Mouse (Mus musculus) heart, postnatal 0 days (tissue): Measurements from ENCODE around the gene Rpp25l.

Experiments
- CTCF ChIP-seq: IDR thresholded peaks from 2 replicates; pipeline ENCODE4 v1.5.1; 2016; ENCODE audit warnings: antibody characterized with exemption, control low read depth, low read depth
- EP300 ChIP-seq: IDR thresholded peaks from 2 replicates; pipeline ENCODE4 v1.6.1; 2016; ENCODE audit warnings: antibody characterized with exemption, low read depth

DNA sequence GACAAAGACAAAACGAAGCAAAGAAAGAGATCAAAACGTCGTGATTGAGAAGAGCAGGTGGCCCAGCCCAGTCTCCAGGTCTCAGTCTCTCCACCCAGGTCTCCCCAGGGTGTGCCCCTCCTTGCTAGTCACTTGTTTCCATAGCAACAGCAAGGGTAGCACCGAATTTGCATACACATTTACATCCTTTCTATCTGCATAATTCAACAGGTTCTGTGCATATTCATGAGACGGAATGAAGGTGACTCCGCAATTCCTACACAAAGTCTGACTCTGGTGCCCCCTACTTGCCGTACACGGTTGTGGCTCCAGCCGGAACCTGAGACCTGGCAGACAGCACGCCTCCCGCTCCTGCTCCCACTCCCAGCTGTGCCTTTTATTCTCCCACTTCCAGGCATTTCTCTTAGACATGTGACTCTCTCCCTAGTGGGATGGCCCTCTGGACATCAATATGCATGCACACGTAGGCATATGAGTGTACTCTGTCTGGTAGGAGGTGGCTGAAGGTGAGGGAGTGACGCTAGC, 6.3 kb downstream of the Rpp25l start:
- TF ChIP-seq EP300 (no peak), CTCF (peak; percentile 53)
